Mouse (Mus musculus) cerebellum, adult 2 months (tissue): ENCODE measurements at regions not wholly inside any gene's neighbourhood (a gene's known extent, or its start where the extent isn't known, plus 50 kb on each side); places are given as distances from the start of the nearest gene placed in this dataset.
"Not testable (repeated sequence)": the region's sequence is repeated elsewhere in the genome, so short reads cannot be mapped to it uniquely, and the experiment has no call there.

Source experiments
- DNase-seq, 2 experiments: peaks; one replicate each; pipeline ENCODE4 v3.0.0; 2021
- H3K27ac ChIP-seq: fragments of 200-500 bp; 2 replicates; pipeline ENCODE4 v1.5.1; 2012; ENCODE audit warnings: low read length, control low read depth, inconsistent platforms; ENCODE audit not compliant: insufficient read depth
- H3K27me3 ChIP-seq: fragments of 200-500 bp; 2 replicates; pipeline ENCODE4 v1.6.1; 2012; ENCODE audit warnings: inconsistent platforms, mild to moderate bottlenecking, low read length, moderate library complexity; ENCODE audit not compliant: control insufficient read depth, insufficient read depth
- H3K4me1 ChIP-seq: fragments of 200-500 bp; 2 replicates; pipeline ENCODE4 v1.6.1; 2011; ENCODE audit warnings: low read length; ENCODE audit not compliant: control insufficient read depth, insufficient read depth
- H3K4me3 ChIP-seq: fragments of 200-500 bp; replicated peaks from 2 replicates; pipeline ENCODE3; 2011; ENCODE audit warnings: mild to moderate bottlenecking, low read depth, low read length, control low read depth; ENCODE audit not compliant: insufficient read depth
- CTCF ChIP-seq: fragments of 200-500 bp; IDR thresholded peaks from 2 replicates; pipeline ENCODE4 v1.5.1; 2011; ENCODE audit warnings: low read depth, mild to moderate bottlenecking, control low read depth, low read length, moderate library complexity, borderline replicate concordance; ENCODE audit not compliant: insufficient read depth
- POLR2A ChIP-seq: fragments of 200-500 bp; IDR thresholded peaks from 2 replicates; pipeline ENCODE4 v1.6.1; 2011; ENCODE audit warnings: low read length, control low read depth, borderline replicate concordance; ENCODE audit not compliant: insufficient read depth
- WGBS: fragments of 180-500 bp; shearing (Covaris S2); methylation state at CpG from one replicate; pipeline ENCODE4 v1.1.7; 2018; 5-methylcytosine and 5-hydroxymethylcytosine counted together

DNA sequence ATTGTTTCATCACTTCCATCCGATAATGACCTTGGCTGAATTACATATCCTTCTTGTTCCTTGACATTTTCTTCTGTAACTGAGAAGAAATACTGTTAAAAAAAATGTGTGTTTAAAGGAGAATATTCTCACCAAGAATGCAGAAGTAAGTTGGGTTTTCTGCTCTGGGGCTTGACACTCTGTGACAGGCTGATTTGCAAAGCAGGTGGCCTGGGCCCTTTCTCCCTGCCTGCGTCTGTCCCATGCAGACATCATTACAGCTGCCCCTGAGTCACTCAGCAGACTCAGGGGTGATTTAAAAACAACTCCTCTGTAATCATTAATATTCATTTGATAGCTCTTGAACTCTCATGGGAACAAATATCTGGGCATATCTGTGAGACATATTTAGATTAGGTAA lies 229.4 kb upstream of the Synpr start:
- Histone ChIP-seq H3K4me1 (no peaks in the 10 kb centered on the region), H3K27me3 (no peaks in the 10 kb centered on the region), H3K27ac (no peak overlapping the region), H3K4me3 (no peak overlapping the region)
- no peak for DNase-seq
- TF ChIP-seq POLR2A (no peak), CTCF (no peak)
- WGBS: 59% methylated on average over 2 of the region's 2 CpGs

DNA sequence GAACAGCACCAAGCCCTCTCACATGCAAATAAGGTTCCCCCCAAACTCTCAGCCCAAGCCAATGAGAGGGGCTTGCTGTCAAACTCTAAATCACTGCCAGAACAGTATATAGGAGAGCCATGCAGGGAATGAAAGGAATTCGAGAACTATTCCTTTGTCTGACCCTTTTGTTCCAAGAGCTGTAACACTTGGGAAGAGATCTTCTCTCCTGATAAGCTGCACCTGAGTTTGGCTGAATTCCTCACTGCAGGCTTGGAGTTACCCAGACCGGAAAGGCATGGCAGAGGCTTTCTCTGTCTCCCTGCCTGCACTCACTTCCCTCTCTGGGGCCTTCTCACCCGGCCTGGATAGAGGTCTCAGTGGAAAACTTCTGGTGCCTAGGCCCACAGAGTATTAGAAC lies 219.7 kb upstream of the Cadps start:
- H3K27ac ChIP-seq, DNase-seq, H3K4me1 ChIP-seq, H3K27me3 ChIP-seq, H3K4me3 ChIP-seq: not testable (repeated sequence)
- whole genome bisulfite sequencing: 37% methylated on average over 3 of the region's 3 CpGs

DNA sequence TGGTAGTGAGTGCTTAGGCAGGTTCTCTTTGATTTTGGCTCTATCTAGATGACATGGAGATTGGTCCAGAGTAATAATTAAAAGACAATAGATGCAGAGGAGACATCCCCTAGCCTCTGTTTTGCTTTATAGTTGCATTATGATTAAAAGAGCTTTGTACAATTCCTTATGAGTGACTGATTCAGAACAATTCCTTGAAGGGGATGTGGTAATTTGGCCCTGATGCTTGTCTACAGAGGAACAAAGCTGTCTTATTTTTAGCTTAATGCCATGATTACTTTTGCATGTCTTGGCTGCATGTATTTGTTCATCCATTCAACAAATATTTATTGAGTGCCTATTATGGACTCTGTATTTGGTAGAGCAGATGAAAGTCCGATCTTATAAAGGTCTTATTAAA lies 218.9 kb upstream of the Cadps start:
- Histone ChIP-seq H3K4me1 (no peaks in the 10 kb centered on the region; the same call in none of the 2 replicates), H3K27ac (no peak overlapping the region), H3K4me3 (no peak overlapping the region), H3K27me3 (no peaks in the 10 kb centered on the region)
- TF ChIP-seq CTCF (no peak), POLR2A (no peak)
- DNase-seq: no peak
- WGBS: 77% methylated on average over 1 of the region's 1 CpGs

DNA sequence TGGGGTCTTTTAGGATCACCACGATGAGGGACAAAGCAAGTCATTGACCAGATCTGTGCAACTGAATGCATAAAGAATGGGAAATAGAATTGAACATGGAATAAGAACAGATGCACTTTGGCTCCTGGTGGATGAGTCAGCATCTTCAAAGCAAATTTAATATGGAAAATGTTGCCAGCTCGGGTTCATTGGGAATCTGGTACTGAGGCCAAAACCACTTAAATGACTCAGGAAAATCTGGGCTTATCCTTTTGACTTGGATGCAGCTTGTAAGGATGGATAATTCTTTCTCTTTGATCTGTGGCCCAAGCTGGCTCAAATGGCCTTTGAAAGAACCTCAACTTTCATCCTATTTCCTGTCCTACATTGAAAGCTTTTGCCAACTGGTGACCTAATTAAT lies 217.3 kb upstream of the Cadps start:
- 53% methylated on average over 2 of the region's 2 CpGs for WGBS

DNA sequence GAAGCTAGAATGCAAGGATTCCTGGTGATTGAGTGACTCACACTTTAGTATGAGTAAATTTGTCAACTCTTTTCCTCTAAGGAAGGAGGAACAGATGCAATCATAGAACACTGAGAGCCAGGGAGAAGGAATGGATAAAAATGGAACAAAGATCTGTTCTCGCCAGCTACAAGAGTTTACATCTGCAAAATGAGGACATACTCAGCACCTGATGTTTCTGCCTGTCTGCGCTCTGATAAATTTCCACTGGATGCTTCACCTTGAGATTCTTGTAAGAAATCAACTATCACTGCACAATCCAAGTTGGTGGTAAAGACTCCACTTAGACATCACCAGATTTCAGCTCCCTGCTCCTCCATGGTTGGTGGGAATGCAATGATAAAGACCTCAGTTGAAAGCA lies 214.5 kb upstream of the Cadps start:
- Histone ChIP-seq H3K27me3 (no peaks in the 10 kb centered on the region), H3K27ac (no peak overlapping the region), H3K4me1 (no peaks in the 10 kb centered on the region; the same call in none of the 2 replicates), H3K4me3 (no peak overlapping the region)
- 95% methylated on average over 2 of the region's 2 CpGs for WGBS
- TF ChIP-seq CTCF (no peak), POLR2A (no peak)
- DNase-seq: no peak

More for the DNA sequence above, 217.3 kb upstream of the Cadps start:
- H3K27me3 ChIP-seq: no peaks in the 10 kb centered on the region
- H3K4me3 ChIP-seq: no peak overlapping the region
- H3K4me1 ChIP-seq: no peaks in the 10 kb centered on the region; the same call in none of the 2 replicates
- peak in 1 of 2 experiments; percentile 3 for DNase-seq
- TF ChIP-seq POLR2A (no peak), CTCF (no peak)
- no peak overlapping the region for H3K27ac ChIP-seq

DNA sequence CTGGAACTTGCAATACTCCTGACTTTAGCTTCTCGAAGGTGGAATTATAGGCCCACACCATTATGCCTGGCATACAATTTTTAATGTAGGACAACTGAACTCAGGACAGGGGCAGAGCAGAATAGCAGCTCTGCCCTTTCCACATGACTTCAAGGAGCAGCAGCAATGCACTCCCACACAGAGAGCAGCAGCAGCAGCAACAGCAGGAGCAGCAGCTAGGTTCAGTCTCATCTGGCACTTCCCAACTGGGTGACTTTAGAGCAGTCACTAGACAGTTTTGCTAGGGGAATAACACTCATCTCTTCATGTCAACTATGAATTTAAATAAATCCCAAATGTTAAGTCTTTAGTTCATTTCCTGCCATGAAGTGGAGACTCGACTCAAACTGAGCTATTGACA lies 206.9 kb upstream of the Cadps start:
- Histone ChIP-seq H3K27me3 (no peaks in the 10 kb centered on the region), H3K27ac (no peak overlapping the region), H3K4me1 (no peaks in the 10 kb centered on the region), H3K4me3 (no peak overlapping the region)
- no peak for TF ChIP-seq POLR2A
- no peak for TF ChIP-seq CTCF
- 83% methylated on average over 2 of the region's 2 CpGs for WGBS
- DNase-seq: no peak

DNA sequence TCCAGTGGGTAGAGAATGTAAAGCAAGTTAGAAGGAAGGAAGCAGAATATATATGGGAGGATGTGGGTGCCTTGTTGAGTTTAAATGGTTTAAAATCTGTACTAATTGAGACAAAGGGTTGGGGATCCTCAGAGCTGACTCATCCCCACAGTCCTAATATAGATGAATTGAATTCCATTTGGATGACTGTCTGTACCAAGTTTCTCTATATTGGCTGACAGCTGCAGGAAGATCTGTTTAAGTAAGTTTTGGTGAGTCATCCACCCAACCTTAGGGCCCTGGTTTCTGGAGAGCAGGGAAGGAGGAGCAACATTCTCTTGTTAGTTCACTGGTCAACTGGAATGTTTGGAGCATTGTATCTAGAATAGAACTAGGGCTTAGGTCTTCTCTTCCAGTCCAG lies 199.9 kb upstream of the Cadps start:
- no peak overlapping the region for H3K27ac ChIP-seq
- DNase-seq: no peak
- no peaks in the 10 kb centered on the region for H3K4me1 ChIP-seq
- H3K4me3 ChIP-seq: no peak overlapping the region
- no peak for TF ChIP-seq CTCF
- TF ChIP-seq POLR2A: no peak
- H3K27me3 ChIP-seq: no peaks in the 10 kb centered on the region

DNA sequence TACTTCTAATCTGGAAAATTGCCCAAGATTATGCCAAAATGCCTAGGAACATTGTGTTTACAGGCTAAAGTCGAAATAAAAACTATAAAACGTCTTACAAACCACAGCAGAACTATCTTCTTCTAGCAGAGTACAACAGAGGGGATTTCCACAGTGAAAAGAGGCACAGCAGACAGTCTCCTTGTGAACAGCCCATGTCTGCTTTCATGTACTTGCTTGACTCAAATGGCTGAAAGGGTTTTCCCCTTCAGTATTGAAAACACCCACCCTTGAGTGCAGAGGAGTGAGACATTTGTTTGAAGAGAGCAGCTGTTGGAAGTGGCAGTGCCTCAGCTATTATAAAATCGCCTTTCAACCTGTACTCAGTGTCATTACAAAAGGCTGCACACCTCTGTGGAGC lies 188.2 kb upstream of the Cadps start:
- H3K4me3 ChIP-seq: no peak overlapping the region
- H3K27ac ChIP-seq: no peak overlapping the region
- no peak for DNase-seq
- WGBS: 66% methylated on average over 3 of the region's 3 CpGs
- no peaks in the 10 kb centered on the region for H3K27me3 ChIP-seq
- no peaks in the 10 kb centered on the region for H3K4me1 ChIP-seq
- TF ChIP-seq CTCF: no peak
- no peak for TF ChIP-seq POLR2A

DNA sequence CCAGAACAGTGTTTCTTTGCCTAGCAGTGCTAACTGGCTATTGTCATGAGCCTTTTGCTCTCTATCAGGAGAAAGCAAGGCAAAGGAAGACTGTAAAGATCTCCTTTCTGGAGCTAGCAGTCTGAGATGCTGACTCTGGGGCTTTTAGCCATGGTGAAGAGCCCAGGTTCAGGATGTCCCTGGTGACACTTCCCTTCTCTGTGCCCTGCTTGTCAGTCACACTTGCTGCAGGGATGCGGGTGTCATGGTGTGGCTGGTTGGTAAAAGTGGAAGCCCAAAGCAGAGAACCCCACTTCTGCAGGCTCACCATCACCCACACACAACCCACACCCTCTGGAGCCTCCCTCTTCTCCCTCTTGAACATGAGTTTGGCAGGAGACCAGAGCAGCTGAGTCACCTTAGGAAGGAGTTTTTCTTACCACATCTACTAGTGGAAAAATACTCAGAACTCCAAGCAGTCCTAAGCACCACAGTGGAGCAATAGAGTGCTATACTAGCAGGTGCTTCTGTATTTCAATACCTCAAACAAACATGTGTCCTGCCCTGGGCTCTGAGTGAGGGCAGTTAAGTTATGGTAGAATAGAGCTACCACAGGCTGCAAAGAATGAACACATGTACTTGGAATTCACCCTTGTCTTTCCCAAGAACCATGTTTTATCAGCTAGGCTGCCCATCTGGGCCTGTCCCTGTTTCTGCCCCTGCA lies 178.3 kb upstream of the Cadps start:
- H3K4me1 ChIP-seq: no peaks in the 10 kb centered on the region
- H3K27ac ChIP-seq: no peak overlapping the region
- WGBS: 90% methylated on average over 1 of the region's 1 CpGs
- H3K4me3 ChIP-seq: no peak overlapping the region
- TF ChIP-seq POLR2A: no peak
- no peak for TF ChIP-seq CTCF
- peak in 1 of 2 experiments; percentile 1 for DNase-seq
- no peaks in the 10 kb centered on the region for H3K27me3 ChIP-seq
